Mouse (Mus musculus) lung, adult 2 months (tissue): Measurements from ENCODE around the gene Gm20695.

Experiments
- CTCF ChIP-seq: fragments of 200-500 bp; IDR thresholded peaks from 2 replicates; pipeline ENCODE4 v1.5.1; 2011; ENCODE audit warnings: mild to moderate bottlenecking, low read length, control low read depth; ENCODE audit not compliant: insufficient read depth
- POLR2A ChIP-seq: fragments of 200-500 bp; IDR thresholded peaks from 2 replicates; pipeline ENCODE4 v1.6.1; 2011; ENCODE audit warnings: low read depth, mild to moderate bottlenecking, control low read depth, low read length, borderline replicate concordance; ENCODE audit errors: extremely low read depth

DNA sequence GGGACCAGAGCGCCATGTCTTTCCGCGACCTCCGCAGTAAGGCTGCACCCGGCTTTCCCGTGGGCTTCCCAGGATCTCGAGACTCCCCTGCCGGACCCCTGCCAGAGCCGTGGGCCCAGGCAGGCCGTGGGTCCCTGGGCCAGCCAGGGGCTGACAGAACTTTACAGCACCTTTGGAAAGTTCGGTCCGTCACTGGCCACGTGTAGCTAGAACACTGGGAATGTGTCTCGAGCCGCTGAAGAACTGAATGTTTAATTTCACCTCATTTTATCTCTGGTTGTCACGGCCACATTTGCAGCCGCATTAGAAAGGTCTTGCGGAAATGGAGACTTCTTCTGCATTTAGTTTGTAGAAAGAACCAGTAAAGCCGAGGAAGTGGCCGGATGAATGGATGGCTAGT, 24.7 kb downstream of the Gm20695 start:
- TF ChIP-seq POLR2A (no peak), CTCF (no peak)
